Mouse (Mus musculus) left cerebral cortex, postnatal 25 days (tissue): ENCODE results near the gene Baiap3. TPM values are rescaled to one million over a fixed set of nuclear protein-coding genes. Genes with fewer than 3 reads are reported as not detected.

Experiments
- DNase-seq, 2 experiments: peaks; one replicate each; pipeline ENCODE4 v3.0.0; 2022; ENCODE audit warnings: low spot score in 2 of 2, mixed read lengths in 1 of 2
- intact Hi-C: fragments of 180-260 bp; cut with DNase I; formaldehyde crosslinking; loops from one replicate; pipeline ENCODE4 v1.15.1; 2025
- microRNA-seq, 2 experiments: library from miRNA; unstranded; fragments of <30 nt; microRNA quantifications; one replicate each; pipeline ENCODE4 v1.2.0; 2022
- total RNA-seq, 2 experiments: library from RNA; stranded (reverse); gene quantifications; 2 replicates each; pipeline ENCODE4 v1.2.3; 2021

The Baiap3 gene
- total RNA-seq, 2 experiments from 2014 or later = 17.9 to 28.6 TPM

DNA sequence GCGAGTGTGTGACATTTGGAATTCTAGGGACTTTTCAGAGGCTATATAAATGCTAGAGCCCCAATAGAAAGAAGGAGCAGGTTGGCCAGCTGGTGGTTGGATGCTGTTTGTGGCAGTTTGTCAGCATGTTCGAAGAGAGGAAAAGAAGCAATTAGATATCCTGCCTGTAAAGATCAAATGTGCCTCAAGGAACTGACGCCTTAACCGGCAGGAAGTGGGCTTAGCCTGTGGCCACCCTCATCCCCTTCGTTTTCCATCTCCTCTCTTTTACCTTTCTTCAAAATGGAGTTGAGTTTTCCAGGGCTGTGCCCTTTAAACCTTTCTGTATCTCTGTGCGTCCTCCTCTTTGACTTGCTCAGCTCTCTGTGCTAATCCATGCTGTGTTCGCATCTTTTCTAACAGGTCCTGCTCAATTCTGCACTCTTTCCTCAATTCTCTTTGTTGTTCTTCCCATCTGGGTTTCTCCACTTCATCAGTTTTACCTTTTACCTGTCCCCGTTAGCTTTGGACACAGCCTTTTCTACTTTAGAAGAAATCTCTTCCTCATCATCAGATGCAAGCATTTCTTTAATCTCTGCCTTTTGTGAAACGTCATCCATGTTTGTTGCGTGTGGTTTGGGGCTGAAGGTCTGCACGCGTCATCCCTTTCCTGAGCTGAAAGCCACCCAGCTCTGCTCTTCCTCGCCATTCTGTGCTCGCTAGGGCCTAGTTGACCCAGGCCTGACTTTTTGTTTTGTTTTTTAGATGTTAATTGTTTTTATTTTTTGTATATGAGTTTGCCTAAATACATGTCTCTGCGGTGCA is 36.5 kb downstream of the Baiap3 start:
- intact Hi-C loops = no loop called here
- DNase-seq = no peak

DNA sequence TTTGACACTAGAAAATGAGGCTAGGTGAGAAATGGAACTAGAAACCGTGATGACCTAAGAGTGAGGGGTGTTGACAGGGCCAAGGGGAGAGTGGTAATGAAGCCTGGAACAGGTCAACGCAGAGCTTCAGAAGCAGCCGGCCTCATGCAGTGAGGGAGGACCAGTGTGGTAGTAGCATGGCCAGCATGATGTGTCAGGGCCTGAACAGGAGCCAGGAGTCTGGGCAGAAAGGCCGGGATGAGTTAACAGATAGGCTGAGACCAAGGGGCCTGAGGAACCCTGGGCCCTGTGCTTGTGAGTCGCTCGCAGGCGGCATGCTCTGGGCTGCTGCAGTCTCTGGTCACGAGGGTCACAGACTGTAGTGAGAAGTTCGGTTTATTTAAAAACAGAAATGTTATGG is 37.2 kb downstream of the Baiap3 start:
- intact Hi-C loops = no loop called here
- DNase-seq = no peak

DNA sequence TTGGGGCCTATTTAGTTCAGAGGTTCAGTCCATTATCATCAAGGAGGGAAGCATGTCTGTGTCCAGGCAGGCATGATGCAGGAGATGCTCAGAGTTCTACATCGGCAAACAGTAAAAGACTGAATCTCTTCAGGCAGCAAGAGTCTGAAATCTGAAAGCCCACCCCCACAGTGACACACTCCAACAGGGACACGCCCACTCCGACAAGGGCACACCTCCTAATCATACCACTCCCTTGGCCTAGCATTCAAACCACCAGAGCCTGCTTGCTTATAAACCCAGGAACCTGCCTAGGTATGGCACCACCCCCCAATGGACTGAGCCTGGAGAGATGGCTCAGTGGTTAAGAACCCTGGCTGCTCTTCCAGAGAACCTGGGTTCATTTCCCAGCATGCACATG is 40.7 kb downstream of the Baiap3 start:
- intact Hi-C loops = no loop called here
- DNase-seq = no peak

DNA sequence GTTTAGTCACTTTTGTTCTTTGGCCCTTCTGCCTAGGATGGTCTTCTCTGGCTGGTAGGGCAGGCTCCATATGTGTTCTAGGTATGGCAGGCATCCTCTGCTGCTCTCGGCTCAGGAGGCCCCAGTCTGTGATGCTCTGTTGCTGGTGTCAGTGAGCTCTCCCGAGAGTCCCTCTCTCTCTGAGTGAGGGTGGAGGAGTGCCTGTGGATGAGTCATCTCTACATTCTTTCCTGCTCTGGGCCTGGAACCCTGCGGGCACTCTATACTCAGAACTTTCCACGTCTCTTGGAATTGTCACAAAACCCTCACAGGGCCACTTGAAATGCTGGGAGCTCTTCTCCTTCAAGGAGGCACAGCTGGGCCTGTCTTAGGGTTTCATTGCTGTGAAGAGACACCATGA is 44.5 kb downstream of the Baiap3 start:
- intact Hi-C loops = no loop called here
- DNase-seq = no peak

DNA sequence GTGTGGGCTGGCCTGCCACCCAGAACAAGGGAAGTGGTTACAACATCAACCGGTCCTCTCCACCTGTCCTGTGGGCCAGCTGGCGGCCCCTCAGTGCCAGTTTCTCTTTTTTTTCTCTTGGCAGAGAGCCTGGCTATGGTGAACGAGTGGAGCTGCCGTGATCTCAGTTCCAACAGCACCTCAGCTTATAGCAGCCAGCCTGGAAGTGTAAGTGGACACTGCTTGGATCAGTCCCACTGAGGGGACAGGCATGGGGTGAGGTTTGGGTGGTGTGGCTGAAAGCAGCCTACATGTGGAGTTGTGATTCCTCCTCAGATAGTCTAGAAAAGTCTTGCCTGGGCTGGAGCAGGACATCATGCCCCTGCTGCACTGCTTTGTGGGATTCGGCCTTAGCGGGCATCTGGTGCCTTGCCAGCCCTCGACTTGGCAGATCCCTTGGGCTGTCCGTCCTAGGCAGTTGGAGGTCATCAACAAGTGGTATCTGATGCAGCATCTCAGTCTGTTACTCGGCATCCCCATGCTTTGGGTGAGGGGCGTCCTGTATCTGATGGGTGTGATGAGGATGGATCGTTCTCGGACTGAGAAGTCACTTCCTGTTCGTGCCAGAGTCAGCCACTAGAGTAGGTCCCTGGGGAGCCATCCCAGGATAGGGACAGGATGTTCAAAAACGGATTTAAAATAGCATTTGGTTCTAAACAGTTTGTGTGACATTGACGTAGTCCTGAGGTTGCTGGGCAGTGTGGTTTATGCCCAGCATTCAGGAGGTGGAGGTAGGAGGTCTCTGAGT is 45.3 kb downstream of the Baiap3 start:
- no peak for DNase-seq
- intact Hi-C loops = no loop called here

DNA sequence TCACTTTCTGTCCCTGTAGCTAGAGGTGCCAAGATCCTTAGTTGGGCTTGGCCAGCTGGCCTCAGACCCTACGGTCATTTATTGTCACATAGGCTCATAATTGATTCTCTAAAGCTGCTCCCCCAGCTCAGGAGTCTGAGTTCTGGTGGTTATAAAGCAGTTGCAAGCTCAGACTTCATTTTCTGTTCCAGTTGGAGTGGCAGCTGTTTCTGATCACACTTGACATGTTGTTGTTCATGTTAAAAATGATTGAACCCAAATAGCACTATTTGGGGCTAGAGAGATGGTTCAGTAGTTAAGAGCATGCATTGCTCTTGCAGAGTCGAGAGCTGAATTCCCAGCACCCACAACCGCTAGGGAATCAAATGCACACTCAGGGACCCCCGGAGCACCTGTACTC is 46.2 kb downstream of the Baiap3 start:
- DNase-seq = no peak
- intact Hi-C loops = no loop called here

DNA sequence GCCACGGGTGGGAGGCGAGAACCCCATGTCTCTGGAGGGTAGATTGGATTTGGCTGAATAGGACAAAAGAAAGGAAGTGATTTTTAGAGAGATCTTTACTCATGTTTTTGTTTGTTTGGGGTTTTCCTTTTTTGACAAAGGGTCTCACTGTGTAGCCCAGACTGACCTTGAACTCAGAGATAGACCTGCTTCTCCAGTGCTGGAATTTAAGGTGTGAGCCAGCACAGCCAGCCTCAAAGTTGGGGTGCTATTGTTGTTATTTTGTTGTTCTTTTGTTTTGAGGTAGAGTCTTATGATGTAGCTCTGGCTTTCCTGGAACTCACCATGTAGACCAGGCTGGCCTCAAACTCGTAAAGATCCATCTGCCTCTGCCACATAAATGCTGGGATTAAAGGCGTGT is 53.8 kb downstream of the Baiap3 start:
- intact Hi-C loops = no loop called here
- no peak for DNase-seq

Small RNAs within 50 kb of the gene (microRNA-seq; reads per million reads assigned to microRNA genes)
- 86.7 to 92.3 reads per million in 2 experiments for gene Mir3547

Other genes starting within 250 kb of the Baiap3 start
- gene Cramp1l, start 240.6 kb downstream of the Baiap3 start, total RNA-seq = 10 to 100 TPM; 25.7 to 26.6 TPM
- 10 to 100 TPM; 21.9 to 23.0 TPM for gene Ift140, start 240.3 kb downstream of the Baiap3 start, total RNA-seq
- gene Tmem204, start 172.8 kb downstream of the Baiap3 start, total RNA-seq = 10 to 100 TPM; 10.5 to 11.8 TPM
- 10 to 100 TPM; 26.3 to 28.7 TPM for gene Telo2, start 140.4 kb downstream of the Baiap3 start, total RNA-seq
- under 1 TPM; 0.46 to 0.76 TPM for gene Ptx4, start 135.6 kb downstream of the Baiap3 start, total RNA-seq
- 10 to 100 TPM; 51.4 to 52.3 TPM for gene Clcn7, start 123.0 kb downstream of the Baiap3 start, total RNA-seq
- gene Ccdc154, start 93.9 kb downstream of the Baiap3 start, total RNA-seq = under 1 TPM; 0.14 TPM
- not detected for gene Gm38655, start 80.9 kb downstream of the Baiap3 start, total RNA-seq
- gene BC003965, start 71.8 kb downstream of the Baiap3 start, total RNA-seq = 10 to 100 TPM; 19.9 to 21.3 TPM
- gene Unkl, start 68.0 kb downstream of the Baiap3 start, total RNA-seq = 10 to 100 TPM; 37.3 to 38.6 TPM
- gene Gnptg, start 16.2 kb downstream of the Baiap3 start, total RNA-seq = 10 to 100 TPM; 71.3 to 79.8 TPM
- gene Tsr3, start 16.2 kb downstream of the Baiap3 start, total RNA-seq = 10 to 100 TPM; 24.6 to 25.4 TPM
- 100 to 1,000 TPM; 209 to 215 TPM for gene Ube2i, start 18.3 kb upstream of the Baiap3 start, total RNA-seq
- gene Prss34, start 42.0 kb upstream of the Baiap3 start, total RNA-seq = not detected
- not detected for gene Prss28, start 52.3 kb upstream of the Baiap3 start, total RNA-seq
- gene Prss29, start 62.3 kb upstream of the Baiap3 start, total RNA-seq = not detected
- gene Tpsab1, start 89.2 kb upstream of the Baiap3 start, total RNA-seq = not detected
- not detected for gene Tpsb2, start 109.9 kb upstream of the Baiap3 start, total RNA-seq
- not detected for gene Tpsg1, start 112.9 kb upstream of the Baiap3 start, total RNA-seq
- gene Cacna1h, start 177.4 kb upstream of the Baiap3 start, total RNA-seq = 10 to 100 TPM; 39.0 to 39.5 TPM
- 1 to 10 TPM; 1.9 to 2.9 TPM for gene Tekt4, start 198.3 kb upstream of the Baiap3 start, total RNA-seq
- gene Sstr5, start 240.9 kb upstream of the Baiap3 start, total RNA-seq = under 1 TPM in 1 of 2 experiments, not detected in 1; 0.60 TPM